Mouse (Mus musculus) kidney, adult 2 months (tissue): ENCODE data around the gene Vamp2.

Source experiments
- CTCF ChIP-seq: fragments of 200-500 bp; conservative IDR thresholded peaks from 2 replicates; pipeline ENCODE4 v1.5.1; 2011; ENCODE audit warnings: low read depth, mild to moderate bottlenecking, control low read depth, low read length, moderate library complexity, mixed read lengths; ENCODE audit not compliant: insufficient read depth, insufficient read length
- POLR2A ChIP-seq: fragments of 200-500 bp; IDR thresholded peaks from one replicate; pipeline ENCODE4 v1.6.1; 2011; ENCODE audit warnings: low read depth, low read length, control low read depth

- TF ChIP-seq CTCF (no peak), POLR2A (no peak)
Measured at GRCm38 (mm10) chr11:69077316-69077715, 11.0 kb upstream of the Vamp2 start.
